Mouse (Mus musculus): ENCODE measurements around the gene Gcc2.
A peak's percentile ranks its signal among the peaks of the same experiment; 100 is the strongest.

DNA sequence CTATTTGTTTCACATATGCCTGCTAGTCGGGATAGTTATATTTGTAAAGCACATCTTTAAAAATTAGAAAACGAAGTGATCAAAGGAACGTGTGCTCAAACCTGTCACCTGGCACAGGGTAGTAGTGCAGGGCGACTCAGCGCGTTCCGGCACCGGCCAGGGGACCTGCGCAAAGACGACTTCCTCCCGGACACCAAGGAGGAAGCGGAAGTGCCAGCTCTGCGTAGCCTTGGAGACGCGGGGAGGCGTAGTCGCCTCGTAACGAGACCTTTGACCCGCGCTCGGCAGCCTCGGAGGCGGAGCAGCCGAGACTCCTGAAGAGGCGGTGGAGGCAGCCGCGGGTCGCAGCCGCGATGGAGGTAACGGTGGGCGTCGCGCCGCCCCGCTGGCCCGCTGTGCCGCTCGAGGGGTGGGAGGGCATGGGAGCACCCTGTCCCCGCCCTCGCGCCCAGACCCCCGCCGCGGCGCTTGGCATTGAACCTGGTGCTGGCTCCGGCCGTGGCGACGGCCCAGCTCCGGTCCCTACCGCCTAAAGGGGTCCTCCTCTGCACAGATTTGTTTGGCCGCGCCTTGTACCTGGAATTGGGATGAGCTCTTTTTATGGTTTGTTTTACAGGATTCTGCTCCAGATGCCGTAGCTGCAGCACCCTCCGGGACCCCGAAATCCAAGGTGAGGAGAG lies at the start of gene Gcc2:
- TF ChIP-seq POLR2A (IDR thresholded peaks at IDR 0.05; ENCODE audit: borderline replicate concordance, insufficient read depth, low read length) (peak; percentile 96), CTCF (IDR thresholded peaks at IDR 0.05; ENCODE audit: borderline replicate concordance, insufficient read depth, low read depth, low read length) (no peak)

All from cerebellum, adult 2 months (tissue).